Mouse (Mus musculus): ENCODE measurements around the gene Prrx2. TPM values are rescaled to one million over a fixed set of nuclear protein-coding genes. Genes with fewer than 3 reads are reported as not detected.

Gene Prrx2
- polyA plus RNA-seq, 1 experiment from 2014 or later: 4.3 TPM

GRCm38 (mm10) chr2:30795889-30796275 is 38.9 kb upstream of the Prrx2 start:
- no peak overlapping the region for H3K4me3 ChIP-seq (ENCODE audit: low read depth, low read length)
- 85% methylated on average over 4 of the region's 5 CpGs for WGBS
- no peak for ATAC-seq
- DNase-seq (ENCODE audit: low spot score): no peak
- H3K4me2 ChIP-seq (replicated peaks; ENCODE audit: low read depth, low read length): peak overlapping the region; percentile 40; the same call in 1 of the 2 replicates
- H3K4me1 ChIP-seq (ENCODE audit: insufficient read depth, low read depth, low read length): peaks cover 8% of the 10 kb centered on the region; the same call in 1 of the 2 replicates
- H3K9ac ChIP-seq (replicated peaks; ENCODE audit: low read depth): no peak overlapping the region
- H3K27me3 ChIP-seq (replicated peaks; ENCODE audit: insufficient read depth, low read length): no peaks in the 10 kb centered on the region
- no peak overlapping the region for H3K27ac ChIP-seq (ENCODE audit: low read length)
- H3K36me3 ChIP-seq (ENCODE audit: insufficient read depth, low read length): no peaks in the 10 kb centered on the region
- no peak for TF ChIP-seq CTCF (IDR thresholded peaks at IDR 0.05)
- no peaks in the 10 kb centered on the region for H3K9me3 ChIP-seq (ENCODE audit: low read length)

- DNase-seq (ENCODE audit: low spot score) (peak; percentile 96), ATAC-seq (peak; percentile 72)
- Histone ChIP-seq H3K27ac (ENCODE audit: low read length) (peak overlapping the region; percentile 9; the same call in 1 of the 2 replicates), H3K4me1 (ENCODE audit: insufficient read depth, low read depth, low read length) (peaks cover 8% of the 10 kb centered on the region; the same call in 1 of the 2 replicates), H3K4me3 (ENCODE audit: low read depth, low read length) (no peak overlapping the region; the same call in 1 of the 2 replicates), H3K4me2 (replicated peaks; ENCODE audit: low read depth, low read length) (peak overlapping the region; percentile 40), H3K27me3 (replicated peaks; ENCODE audit: insufficient read depth, low read length) (no peaks in the 10 kb centered on the region), H3K36me3 (ENCODE audit: insufficient read depth, low read length) (no peaks in the 10 kb centered on the region), H3K9me3 (ENCODE audit: low read length) (no peaks in the 10 kb centered on the region), H3K9ac (replicated peaks; ENCODE audit: low read depth) (0 out of 2 replicates have a peak overlapping the region, but pooled peaks have one; percentile 8)
- TF ChIP-seq EP300 (IDR thresholded peaks at IDR 0.05) (no peak), CTCF (IDR thresholded peaks at IDR 0.05) (no peak)
- 1% methylated on average over 11 of the region's 11 CpGs for WGBS
These were observed 38.4 kb upstream of the Prrx2 start for GRCm38 (mm10) chr2:30796382-30796781.

- no peak overlapping the region for H3K4me2 ChIP-seq (replicated peaks; ENCODE audit: low read depth, low read length)
- 76% methylated on average over 3 of the region's 3 CpGs for WGBS
- H3K9ac ChIP-seq (replicated peaks; ENCODE audit: low read depth): no peak overlapping the region
- no peak overlapping the region for H3K4me3 ChIP-seq (ENCODE audit: low read depth, low read length)
- H3K9me3 ChIP-seq (ENCODE audit: low read length): no peaks in the 10 kb centered on the region
- peaks cover 10% of the 10 kb centered on the region; the same call in 1 of the 2 replicates for H3K4me1 ChIP-seq (ENCODE audit: insufficient read depth, low read depth, low read length)
- ATAC-seq: no peak
- H3K36me3 ChIP-seq (ENCODE audit: insufficient read depth, low read length): no peaks in the 10 kb centered on the region
- no peak for DNase-seq (ENCODE audit: low spot score)
- no peak for TF ChIP-seq CTCF (IDR thresholded peaks at IDR 0.05)
- TF ChIP-seq EP300 (IDR thresholded peaks at IDR 0.05): no peak
- no peak overlapping the region for H3K27ac ChIP-seq (ENCODE audit: low read length)
- no peaks in the 10 kb centered on the region for H3K27me3 ChIP-seq (replicated peaks; ENCODE audit: insufficient read depth, low read length)
These were observed 35.3 kb upstream of the Prrx2 start for GRCm38 (mm10) chr2:30799456-30799855.

GRCm38 (mm10) chr2:30800671-30801066 is 34.1 kb upstream of the Prrx2 start:
- Histone ChIP-seq H3K4me1 (ENCODE audit: insufficient read depth, low read depth, low read length) (peaks cover 10% of the 10 kb centered on the region; the same call in 1 of the 2 replicates), H3K27ac (ENCODE audit: low read length) (no peak overlapping the region), H3K27me3 (replicated peaks; ENCODE audit: insufficient read depth, low read length) (no peaks in the 10 kb centered on the region), H3K4me3 (ENCODE audit: low read depth, low read length) (peak overlapping the region; percentile 37; the same call in 1 of the 2 replicates), H3K36me3 (ENCODE audit: insufficient read depth, low read length) (no peaks in the 10 kb centered on the region), H3K9ac (replicated peaks; ENCODE audit: low read depth) (no peak overlapping the region), H3K9me3 (ENCODE audit: low read length) (no peaks in the 10 kb centered on the region), H3K4me2 (replicated peaks; ENCODE audit: low read depth, low read length) (peak overlapping the region; percentile 79)
- no peak for TF ChIP-seq CTCF (IDR thresholded peaks at IDR 0.05)
- no peak for TF ChIP-seq EP300 (IDR thresholded peaks at IDR 0.05)
- DNase-seq (ENCODE audit: low spot score): no peak
- no peak for ATAC-seq
- 32% methylated on average over 7 of the region's 7 CpGs for WGBS

GRCm38 (mm10) chr2:30801067-30801852 is 33.5 kb upstream of the Prrx2 start:
- Histone ChIP-seq H3K4me2 (replicated peaks; ENCODE audit: low read depth, low read length) (peak overlapping the region; percentile 79), H3K9me3 (ENCODE audit: low read length) (no peaks in the 10 kb centered on the region), H3K27me3 (replicated peaks; ENCODE audit: insufficient read depth, low read length) (no peaks in the 10 kb centered on the region), H3K4me3 (ENCODE audit: low read depth, low read length) (peak overlapping the region; percentile 37), H3K4me1 (ENCODE audit: insufficient read depth, low read depth, low read length) (0 out of 2 replicates have a peak, but pooled peaks cover 8% of the 10 kb centered on the region), H3K9ac (replicated peaks; ENCODE audit: low read depth) (peak overlapping the region; percentile 23; the same call in 1 of the 2 replicates), H3K36me3 (ENCODE audit: insufficient read depth, low read length) (no peaks in the 10 kb centered on the region), H3K27ac (ENCODE audit: low read length) (no peak overlapping the region)
- WGBS: under 1% methylated on average over 67 of the region's 77 CpGs
- DNase-seq (ENCODE audit: low spot score): peak; percentile 36
- ATAC-seq: peak; percentile 63
- TF ChIP-seq EP300 (IDR thresholded peaks at IDR 0.05) (no peak), CTCF (IDR thresholded peaks at IDR 0.05) (no peak)

- Histone ChIP-seq H3K9ac (replicated peaks; ENCODE audit: low read depth) (no peak within 1 kb of the TSS), H3K27ac (ENCODE audit: low read length) (no peak within 1 kb of the TSS), H3K4me1 (ENCODE audit: insufficient read depth, low read depth, low read length) (peaks cover 8% of the 10 kb centered on the region), H3K36me3 (ENCODE audit: insufficient read depth, low read length) (no peaks in the 10 kb centered on the region), H3K4me3 (ENCODE audit: low read depth, low read length) (no peak within 1 kb of the TSS), H3K27me3 (replicated peaks; ENCODE audit: insufficient read depth, low read length) (no peaks in the 10 kb centered on the region), H3K4me2 (replicated peaks; ENCODE audit: low read depth, low read length) (no peak within 1 kb of the TSS), H3K9me3 (ENCODE audit: low read length) (no peaks in the 10 kb centered on the region)
- ATAC-seq (no peak), DNase-seq (ENCODE audit: low spot score) (no peak)
- WGBS: 68% methylated on average over 3 of the region's 3 CpGs
- no peak for TF ChIP-seq EP300 (IDR thresholded peaks at IDR 0.05)
- no peak for TF ChIP-seq CTCF (IDR thresholded peaks at IDR 0.05)
These were observed 31.2 kb upstream of the Prrx2 start, which contains the start of gene 1700001O22Rik for GRCm38 (mm10) chr2:30803604-30804003. Gene 1700001O22Rik (minus strand): TSS chr2:30803661.

Data from lung, postnatal 0 days (tissue).